Mouse (Mus musculus) MEL (cell line): Measurements from ENCODE around the gene Siglec1. TPM values are rescaled to one million over a fixed set of nuclear protein-coding genes. Genes with fewer than 3 reads are reported as not detected.
A peak's percentile ranks its signal among the peaks of the same experiment; 100 is the strongest.

Source experiments
- DNase-seq: peaks from one replicate; pipeline ENCODE4 v3.0.0; 2011; ENCODE audit warnings: low read depth, low spot score
- H3K27ac ChIP-seq: 2 replicates; pipeline ENCODE4 v1.5.1; 2012; ENCODE audit warnings: low read depth, mild to moderate bottlenecking, control low read depth, low read length, moderate library complexity; ENCODE audit not compliant: control insufficient read depth
- H3K27me3 ChIP-seq, 2 experiments: fragments of 150-350 bp in 1 of 2; sonication (generic) in 1 of 2; 2 replicates each; pipeline ENCODE4 v1.6.1; 2012; ENCODE audit warnings: low read length in 2 of 2, mild to moderate bottlenecking in 2 of 2, improper control_type of control experiment in 1 of 2, moderate library complexity in 1 of 2; ENCODE audit not compliant: insufficient read depth in 2 of 2, control insufficient read depth in 1 of 2
- H3K36me3 ChIP-seq, 2 experiments: 2 replicates each; pipeline ENCODE4 v1.6.1; 2012 to 2014; ENCODE audit warnings: low read length in 2 of 2, improper control_type of control experiment in 1 of 2, inconsistent platforms in 1 of 2, mild to moderate bottlenecking in 1 of 2; ENCODE audit not compliant: insufficient read depth in 2 of 2, control insufficient read depth in 1 of 2
- H3K4me1 ChIP-seq, 2 experiments: fragments of 150-350 bp in 1 of 2; sonication (generic) in 1 of 2; 2 replicates each; pipeline ENCODE4 v1.6.1; 2012; ENCODE audit warnings: low read length in 2 of 2, improper control_type of control experiment in 1 of 2, mild to moderate bottlenecking in 1 of 2; ENCODE audit not compliant: insufficient read depth in 2 of 2, control insufficient read depth in 1 of 2
- H3K4me3 ChIP-seq, 2 experiments: fragments of 150-350 bp in 1 of 2; sonication (generic) in 1 of 2; 2 replicates each; pipeline ENCODE4 v1.5.1; 2012; ENCODE audit warnings: low read depth in 2 of 2, low read length in 2 of 2, mild to moderate bottlenecking in 2 of 2, moderate library complexity in 2 of 2, control low read depth in 1 of 2, improper control_type of control experiment in 1 of 2; ENCODE audit not compliant: control insufficient read depth in 1 of 2, insufficient read depth in 1 of 2
- H3K79me2 ChIP-seq: 2 replicates; pipeline ENCODE4 v1.6.1; 2012; ENCODE audit warnings: mild to moderate bottlenecking, low read length, moderate library complexity; ENCODE audit not compliant: control insufficient read depth, poor library complexity, insufficient read depth
- H3K9ac ChIP-seq: 2 replicates; pipeline ENCODE4 v1.6.1; 2012; ENCODE audit warnings: low read depth, mild to moderate bottlenecking, control low read depth, low read length, moderate library complexity; ENCODE audit not compliant: control insufficient read depth, poor library complexity, severe bottlenecking
- H3K9me3 ChIP-seq: fragments of 150-350 bp; sonication (generic); replicated peaks from 2 replicates; pipeline ENCODE4 v1.6.1; 2012; ENCODE audit warnings: mild to moderate bottlenecking, low read length, improper control_type of control experiment, moderate library complexity; ENCODE audit not compliant: insufficient read depth
- BHLHE40 ChIP-seq: IDR thresholded peaks from 2 replicates; pipeline ENCODE4 v1.6.1; 2012; ENCODE audit warnings: low read depth, mild to moderate bottlenecking, inconsistent platforms, low read length, improper control_type of control experiment, borderline replicate concordance
- EP300 ChIP-seq, 2 experiments: IDR thresholded peaks; 2 replicates each; pipeline ENCODE4 v1.6.1; 2011; ENCODE audit warnings: improper control_type of control experiment in 2 of 2, low read length in 2 of 2, low read depth in 1 of 2, mild to moderate bottlenecking in 1 of 2
- ETS1 ChIP-seq: IDR thresholded peaks from 2 replicates; pipeline ENCODE4 v1.6.1; 2012; ENCODE audit warnings: low read depth, mild to moderate bottlenecking, inconsistent platforms, low read length, improper control_type of control experiment, moderate library complexity
- GABPA ChIP-seq: IDR thresholded peaks from 2 replicates; pipeline ENCODE4 v1.6.1; 2012; ENCODE audit warnings: low read depth, mild to moderate bottlenecking, inconsistent platforms, low read length, improper control_type of control experiment, moderate library complexity
- GATA1 ChIP-seq: IDR thresholded peaks from 2 replicates; pipeline ENCODE4 v1.6.1; 2011; ENCODE audit warnings: low read depth, low read length, improper control_type of control experiment
- MAFK ChIP-seq: IDR thresholded peaks from 2 replicates; pipeline ENCODE4 v1.6.1; 2011; ENCODE audit warnings: low read depth, mild to moderate bottlenecking, low read length, improper control_type of control experiment, borderline replicate concordance
- MAZ ChIP-seq: IDR thresholded peaks from 2 replicates; pipeline ENCODE4 v1.6.1; 2012; ENCODE audit warnings: low read depth, mild to moderate bottlenecking, inconsistent platforms, low read length, improper control_type of control experiment
- MYB ChIP-seq: IDR thresholded peaks from 2 replicates; pipeline ENCODE4 v1.6.1; 2011; ENCODE audit warnings: mild to moderate bottlenecking, low read depth, low read length, improper control_type of control experiment
- POLR2A ChIP-seq, 2 experiments: IDR thresholded peaks; 2 replicates each; pipeline ENCODE4 v1.6.1; 2011 to 2012; ENCODE audit warnings: low read length in 2 of 2, mild to moderate bottlenecking in 2 of 2, control low read depth in 1 of 2, improper control_type of control experiment in 1 of 2, low read depth in 1 of 2, moderate library complexity in 1 of 2; ENCODE audit not compliant: control insufficient read depth in 1 of 2, insufficient read depth in 1 of 2, poor library complexity in 1 of 2
- RCOR1 ChIP-seq: IDR thresholded peaks from 2 replicates; pipeline ENCODE4 v1.6.1; 2012; ENCODE audit warnings: low read depth, mild to moderate bottlenecking, inconsistent platforms, low read length, improper control_type of control experiment
- TAL1 ChIP-seq: IDR thresholded peaks from 2 replicates; pipeline ENCODE4 v1.6.1; 2012; ENCODE audit warnings: mild to moderate bottlenecking, inconsistent platforms, low read length, moderate library complexity, mixed read lengths
- TCF12 ChIP-seq: IDR thresholded peaks from 2 replicates; pipeline ENCODE4 v1.6.1; 2014; ENCODE audit warnings: low read depth, mild to moderate bottlenecking, inconsistent platforms, low read length, improper control_type of control experiment, moderate library complexity
- USF2 ChIP-seq, 2 experiments: IDR thresholded peaks; 2 replicates each; pipeline ENCODE4 v1.6.1; 2011 to 2012; ENCODE audit warnings: improper control_type of control experiment in 2 of 2, low read length in 2 of 2, borderline replicate concordance in 1 of 2, inconsistent platforms in 1 of 2, low read depth in 1 of 2, mild to moderate bottlenecking in 1 of 2; ENCODE audit not compliant: insufficient read depth in 1 of 2
- polyA plus RNA-seq, 2 experiments: library from polyadenylated mRNA; stranded (reverse) in 1 of 2; unstranded in 1 of 2; fragments of >175 nt in 1 of 2; fragments of >200 nt in 1 of 2; gene quantifications; 2 replicates each; pipeline versions ENCODE4 v1.2.1 to v1.2.4; 2012; ENCODE audit warnings: low replicate concordance in 2 of 2, low read depth in 1 of 2; ENCODE audit not compliant: insufficient read length in 2 of 2, insufficient read depth in 1 of 2, missing spikeins in 1 of 2
- total RNA-seq: library from RNA; depleted of rRNA; stranded (reverse); fragments of 300-350 nt; gene quantifications from 2 replicates; pipeline ENCODE4 v1.2.3, GENCODE M21; 2012; rRNA removed

Gene Siglec1
- total RNA-seq: 0.04 TPM in 1 of 2 replicates, not detected in the other
- under 1 TPM in 1 of 2 experiments, not detected in 1; 0.07 TPM for polyA plus RNA-seq

DNA sequence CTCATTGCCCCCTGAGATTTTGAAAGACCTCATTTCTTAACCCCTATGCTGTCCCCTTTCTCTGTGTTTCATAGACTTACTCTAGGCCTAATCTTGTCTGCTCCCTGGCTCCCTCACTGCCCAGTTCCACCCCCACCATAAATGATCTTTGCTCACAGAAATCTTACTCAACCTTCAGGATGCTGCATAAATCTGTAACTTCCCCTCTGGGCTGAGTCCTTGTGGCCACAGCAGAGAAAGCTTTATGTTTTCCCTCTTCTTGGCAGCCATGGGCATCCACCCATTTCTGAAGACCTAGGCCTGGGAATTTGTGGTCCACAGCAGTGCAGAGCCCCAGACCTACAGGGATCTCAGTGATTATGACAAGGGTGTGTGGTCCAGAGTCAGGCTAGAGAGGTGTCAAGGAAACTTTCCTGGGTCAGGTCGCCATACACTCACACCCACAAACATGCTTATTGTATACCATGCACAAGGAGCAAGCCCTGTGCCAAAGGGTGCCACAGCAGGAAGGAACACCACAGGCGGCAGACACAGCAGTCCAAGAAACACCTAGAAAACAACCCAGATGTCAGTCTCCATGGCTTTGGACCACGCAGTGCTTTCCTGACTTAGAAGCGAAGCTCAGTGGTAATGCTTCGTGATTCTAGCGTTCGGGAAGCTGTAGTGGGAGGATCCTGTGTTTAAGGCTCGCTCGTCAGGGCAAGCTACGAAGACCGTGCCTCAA lies at the start of gene Siglec1:
Gene Siglec1 (minus strand): TSS at position 99 of the 724 bp plus-strand sequence.
- Histone ChIP-seq H3K4me3 (no peak within 1 kb of the TSS), H3K4me1 (no peaks in the 10 kb centered on the region; a peak in 2 of 4 replicates), H3K9me3 (no peaks in the 10 kb centered on the region), H3K27me3 (no peaks in the 10 kb centered on the region), H3K9ac (no peak within 1 kb of the TSS)
- DNase-seq: no peak
- TF ChIP-seq MAFK (no peak), GABPA (no peak)
- TF ChIP-seq, all 39 proteins: peak for 0
- Histone ChIP-seq H3K27ac (no peak within 1 kb of the TSS), H3K36me3 (no peaks in the 10 kb centered on the region), H3K79me2 (no peaks in the 10 kb centered on the region)

GRCm38 (mm10) chr2:131135521-131136139 lies 49.1 kb upstream of the Siglec1 start:
- H3K36me3 ChIP-seq: peaks cover 0 to 7% of the 10 kb centered on the region in 2 experiments; a peak in 2 of 4 replicates
- peaks cover 10 to 17% of the 10 kb centered on the region in 2 experiments for H3K4me1 ChIP-seq
- peak; percentile 58 for TF ChIP-seq ETS1
- TF ChIP-seq EP300 (IDR thresholded peaks at IDR 0.05; ENCODE audit: low read depth in 1 of 2, low read length in 2 of 2): peak; percentile 83 to 84
- TF ChIP-seq MYB: no peak
- no peak for TF ChIP-seq MAZ
- peak; percentile 60 for TF ChIP-seq RCOR1
- 0 out of 2 replicates have a peak, but pooled peaks have one; percentile 44 for TF ChIP-seq BHLHE40
- TF ChIP-seq USF2 (IDR thresholded peaks at IDR 0.05; ENCODE audit: borderline replicate concordance in 1 of 2, insufficient read depth in 1 of 2, low read depth in 1 of 2, low read length in 2 of 2): no peak
- peak; percentile 87 for TF ChIP-seq TCF12
- TF ChIP-seq TAL1: peak; percentile 91
- peak; percentile 79 for TF ChIP-seq GATA1
- no peak for TF ChIP-seq POLR2A (IDR thresholded peaks at IDR 0.05; ENCODE audit: control insufficient read depth in 1 of 2, insufficient read depth in 1 of 2, low read depth in 1 of 2, low read length in 2 of 2, poor library complexity in 1 of 2)
- H3K9ac ChIP-seq: peak overlapping the region; percentile 15; the same call in 1 of the 2 replicates
- H3K27me3 ChIP-seq: no peaks in the 10 kb centered on the region
- H3K4me3 ChIP-seq: no peak overlapping the region
- no peaks in the 10 kb centered on the region for H3K9me3 ChIP-seq
- H3K27ac ChIP-seq: peak overlapping the region; percentile 10; the same call in 1 of the 2 replicates
- no peaks in the 10 kb centered on the region for H3K79me2 ChIP-seq
- DNase-seq: peak; percentile 80
